Mouse (Mus musculus) neural tube, postnatal 0 days (tissue): Measurements from ENCODE around the gene Fbxw7. TPM values are rescaled to one million over a fixed set of nuclear protein-coding genes. Genes with fewer than 3 reads are reported as not detected.

Source experiments
- polyA plus RNA-seq: library from polyadenylated mRNA; unstranded; fragments of >200 nt; fragmentation: Nextera tagmentation; extraction: Ambion mirVana; gene quantifications from 2 replicates; pipeline ENCODE4 v1.2.1, GENCODE M21; 2015

Fbxw7 gene
- 61.0 and 62.2 TPM in 2 replicates for polyA plus RNA-seq

DNA sequence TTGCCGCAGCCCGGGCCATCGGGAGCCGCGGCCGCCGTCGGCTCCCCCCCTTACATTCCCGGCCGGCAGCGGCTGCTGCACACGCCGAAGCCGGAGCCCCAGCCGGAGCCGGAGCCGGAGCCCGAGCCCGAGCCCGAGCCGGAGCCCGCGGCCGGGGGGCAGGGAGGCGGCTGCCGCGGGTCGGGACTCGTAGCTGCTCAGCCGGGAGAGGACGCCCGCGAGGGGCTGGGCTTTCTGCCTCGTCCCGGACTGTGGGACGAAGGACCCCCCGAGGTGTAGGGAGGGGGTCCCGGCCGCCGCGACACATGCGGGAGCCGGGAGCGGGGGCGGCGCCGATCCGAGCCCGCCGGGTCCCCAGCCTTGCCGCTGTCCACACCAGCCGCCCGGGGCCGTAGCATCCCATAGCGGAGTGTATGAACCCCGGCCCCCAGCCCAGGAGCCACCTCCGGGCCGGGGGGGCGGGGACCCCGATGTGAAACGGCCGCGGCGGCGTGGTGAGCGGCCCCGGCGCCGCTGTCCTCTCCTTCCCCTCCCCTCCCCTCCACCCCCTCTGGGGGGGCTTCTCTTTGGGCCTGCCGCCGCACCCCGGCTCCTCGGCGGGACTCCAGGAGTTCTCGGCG is at the start of gene Fbxw7:
Gene Fbxw7, plus strand, starts transcription at position 507 of the 620 bp plus-strand sequence.

Other genes with a start within 250 kb of the Fbxw7 start
- 24.4 and 27.3 TPM in 2 replicates for gene Arfip1, start 232.6 kb upstream of the Fbxw7 start, polyA plus RNA-seq
- not detected in 2 replicates for gene Tigd4, start 221.7 kb upstream of the Fbxw7 start, polyA plus RNA-seq
- 0.99 and 1.3 TPM in 2 replicates for gene Tmem154, start 149.1 kb upstream of the Fbxw7 start, polyA plus RNA-seq